Mouse (Mus musculus) thymus, adult 2 months (tissue): Measurements from ENCODE around the gene Sdc3. TPM values are rescaled to one million over a fixed set of nuclear protein-coding genes. Genes with fewer than 3 reads are reported as not detected.

Source experiments
- DNase-seq: peaks from one replicate; pipeline ENCODE4 v3.0.0; 2021
- H3K27ac ChIP-seq: fragments of 200-500 bp; 2 replicates; pipeline ENCODE4 v1.5.1; 2012; ENCODE audit warnings: low read length, control low read depth; ENCODE audit not compliant: control insufficient read depth, insufficient read depth
- H3K27me3 ChIP-seq: fragments of 200-500 bp; 2 replicates; pipeline ENCODE4 v1.6.1; 2012; ENCODE audit warnings: mild to moderate bottlenecking, low read length, moderate library complexity, mixed read lengths; ENCODE audit not compliant: control insufficient read depth, insufficient read depth
- H3K36me3 ChIP-seq: fragments of 200-500 bp; 2 replicates; pipeline ENCODE4 v1.6.1; 2012; ENCODE audit warnings: mild to moderate bottlenecking, low read length, moderate library complexity; ENCODE audit not compliant: control insufficient read depth, insufficient read depth
- H3K4me1 ChIP-seq: fragments of 200-500 bp; replicated peaks from 2 replicates; pipeline ENCODE4 v1.6.1; 2012; ENCODE audit warnings: low read length; ENCODE audit not compliant: control insufficient read depth, insufficient read depth
- H3K4me3 ChIP-seq: fragments of 200-500 bp; 2 replicates; pipeline ENCODE4 v1.5.1; 2012; ENCODE audit warnings: mild to moderate bottlenecking, low read length, control low read depth, moderate library complexity; ENCODE audit not compliant: control insufficient read depth, insufficient read depth
- CTCF ChIP-seq: fragments of 200-500 bp; IDR thresholded peaks from 2 replicates; pipeline ENCODE4 v1.5.1; 2012; ENCODE audit warnings: mild to moderate bottlenecking, control low read depth, low read length, moderate library complexity, borderline replicate concordance; ENCODE audit not compliant: control insufficient read depth, poor library complexity, insufficient read depth; ENCODE audit errors: extremely low read depth
- POLR2A ChIP-seq: fragments of 200-500 bp; IDR thresholded peaks from 2 replicates; pipeline ENCODE4 v1.6.1; 2012; ENCODE audit warnings: mild to moderate bottlenecking, low read length, control low read depth, moderate library complexity; ENCODE audit not compliant: control insufficient read depth, poor library complexity, insufficient read depth; ENCODE audit errors: extremely low read depth
- WGBS: fragments of 180-500 bp; shearing (Covaris S2); methylation state at CpG from one replicate; pipeline ENCODE4 v1.1.7; 2018; 5-methylcytosine and 5-hydroxymethylcytosine counted together
- polyA plus RNA-seq: library from polyadenylated mRNA; depleted of rRNA; stranded (reverse); fragments of >200 nt; gene quantifications from 2 replicates; pipeline ENCODE4 v1.2.3, GENCODE M21; 2012

The Sdc3 gene
- polyA plus RNA-seq, 1 experiment: 97.5 TPM

DNA sequence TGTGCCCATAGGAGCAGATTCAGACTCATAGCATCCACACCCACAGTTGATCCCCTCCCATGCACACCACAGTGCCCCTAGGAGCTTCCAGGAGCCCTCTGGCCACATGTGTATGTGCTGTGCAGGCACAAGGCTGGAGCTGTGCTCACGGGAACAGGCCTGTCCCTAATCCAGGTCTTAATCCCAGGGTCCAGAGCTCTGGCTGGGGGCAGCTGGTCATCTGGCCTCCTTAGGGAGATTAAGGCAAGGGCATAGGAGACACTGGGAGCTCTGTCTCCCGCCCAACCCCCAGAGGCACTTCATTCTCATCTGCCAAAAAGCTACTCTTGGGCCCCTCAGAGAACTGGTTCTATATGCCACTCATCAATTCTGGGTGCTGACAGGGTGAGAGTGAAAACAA, 11.3 kb downstream of the Sdc3 start:
- TF ChIP-seq POLR2A (no peak), CTCF (no peak)
- H3K4me1 ChIP-seq: peaks cover 6% of the 10 kb centered on the region; the same call in 1 of the 2 replicates
- H3K27ac ChIP-seq: no peak overlapping the region
- no peak for DNase-seq
- 100% methylated on average over 2 of the region's 2 CpGs for WGBS
- H3K36me3 ChIP-seq: no peaks in the 10 kb centered on the region
- H3K4me3 ChIP-seq: no peak overlapping the region
- no peaks in the 10 kb centered on the region for H3K27me3 ChIP-seq

DNA sequence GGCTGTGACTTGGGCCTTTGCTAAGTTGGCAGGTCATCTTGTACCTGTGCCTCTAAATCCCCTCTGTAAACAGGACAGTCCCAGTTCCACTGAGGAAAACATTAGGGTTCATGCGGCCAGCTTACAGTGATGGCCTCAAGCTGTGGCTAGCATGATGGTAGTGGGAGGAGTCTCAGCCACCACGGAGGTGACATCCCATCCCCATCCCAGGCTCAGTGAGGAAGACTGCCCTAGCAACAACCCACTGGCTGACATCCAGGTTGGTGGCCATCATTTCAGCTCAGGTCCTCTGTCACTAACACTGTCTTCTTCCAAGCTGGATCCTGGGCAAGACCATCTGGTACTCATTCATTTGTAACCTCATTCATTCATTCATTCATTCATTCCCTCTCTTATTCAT, 12.0 kb downstream of the Sdc3 start:
- WGBS: 81% methylated on average over 2 of the region's 2 CpGs
- DNase-seq: no peak

DNA sequence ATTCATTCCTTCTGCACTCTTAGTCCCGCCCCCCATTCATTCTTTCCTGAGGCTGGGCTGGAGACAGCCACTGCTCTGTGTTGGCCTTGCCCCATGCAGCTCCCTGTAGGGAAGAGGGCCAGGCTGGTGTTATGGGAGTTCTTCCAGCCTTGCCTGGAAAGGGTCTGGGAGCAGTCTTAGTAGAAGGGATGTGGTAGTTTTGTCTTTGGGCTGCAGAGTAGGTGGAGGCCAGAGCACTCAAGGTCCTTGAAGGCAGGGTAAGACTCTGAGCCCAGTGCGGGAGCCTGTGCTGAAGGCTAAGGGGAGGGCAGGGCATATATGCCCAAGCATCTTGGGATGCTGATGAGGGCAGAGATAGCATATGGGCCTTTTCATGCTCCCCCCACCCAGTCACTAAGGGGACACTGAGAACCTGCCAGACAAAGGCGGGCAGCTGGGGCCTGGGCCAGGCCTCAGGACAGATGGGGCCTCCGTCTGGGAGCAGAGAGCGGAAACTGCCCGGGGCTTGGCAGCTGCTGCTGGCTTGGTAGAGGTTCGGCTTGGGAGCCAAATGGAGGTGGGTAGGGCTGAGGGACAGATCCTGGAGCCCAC, 12.5 kb downstream of the Sdc3 start:
- DNase-seq: no peak
- Histone ChIP-seq H3K36me3 (no peaks in the 10 kb centered on the region), H3K27me3 (no peaks in the 10 kb centered on the region), H3K27ac (no peak overlapping the region), H3K4me3 (no peak overlapping the region), H3K4me1 (peaks cover 6% of the 10 kb centered on the region; the same call in 1 of the 2 replicates)
- WGBS: 91% methylated on average over 7 of the region's 7 CpGs
- TF ChIP-seq POLR2A: no peak
- TF ChIP-seq CTCF: no peak

More for the DNA sequence above, 12.0 kb downstream of the Sdc3 start:
- Histone ChIP-seq H3K36me3 (no peaks in the 10 kb centered on the region), H3K4me1 (peaks cover 6% of the 10 kb centered on the region; the same call in 1 of the 2 replicates), H3K27me3 (no peaks in the 10 kb centered on the region), H3K27ac (no peak overlapping the region), H3K4me3 (no peak overlapping the region)
- TF ChIP-seq CTCF (no peak), POLR2A (no peak)

DNA sequence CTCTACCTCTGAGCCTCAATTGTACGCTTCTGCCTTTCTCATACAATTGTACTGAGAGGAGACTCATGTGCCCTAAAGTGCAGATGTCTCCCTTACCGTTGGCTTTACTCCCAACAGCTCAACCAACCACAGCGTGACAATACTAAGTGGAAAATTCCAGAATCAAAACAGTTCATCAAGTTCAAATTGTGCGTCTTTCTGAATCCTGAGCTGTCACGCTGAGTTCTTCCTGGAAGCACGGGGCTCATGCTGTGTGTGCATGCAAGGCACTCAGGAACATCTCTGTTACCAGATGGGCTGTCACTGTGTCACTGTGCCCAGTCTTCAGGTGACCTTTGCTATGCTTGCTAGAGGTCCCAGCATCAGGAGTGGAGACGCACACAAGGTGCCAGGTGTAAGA, 13.4 kb downstream of the Sdc3 start:
- Histone ChIP-seq H3K36me3 (no peaks in the 10 kb centered on the region), H3K4me3 (no peak overlapping the region), H3K27me3 (no peaks in the 10 kb centered on the region), H3K4me1 (peaks cover 6% of the 10 kb centered on the region; the same call in 1 of the 2 replicates), H3K27ac (no peak overlapping the region)
- no peak for DNase-seq
- WGBS: 89% methylated on average over 7 of the region's 7 CpGs
- TF ChIP-seq POLR2A (no peak), CTCF (no peak)

DNA sequence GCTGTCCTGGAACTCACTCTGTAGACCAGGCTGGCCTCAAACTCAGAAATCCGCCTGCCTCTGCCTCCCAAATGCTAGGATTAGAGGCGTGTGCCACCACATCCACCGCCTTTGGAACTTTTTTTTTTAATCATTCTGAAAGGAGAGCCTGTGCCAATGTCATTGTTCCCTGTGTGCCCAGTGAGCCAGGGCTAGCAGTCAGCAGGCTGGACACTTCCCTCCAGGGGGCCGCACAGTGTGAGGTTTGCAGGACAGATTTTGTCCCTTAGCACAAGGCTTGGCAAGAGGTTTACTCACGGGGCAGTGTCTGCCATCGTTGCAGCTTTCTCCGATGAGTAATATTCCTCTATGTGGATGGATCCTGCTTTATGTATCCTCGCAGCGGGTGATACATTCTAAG, 14.4 kb downstream of the Sdc3 start:
- WGBS: 97% methylated on average over 9 of the region's 9 CpGs
- DNase-seq: no peak
- no peak overlapping the region for H3K4me3 ChIP-seq
- no peaks in the 10 kb centered on the region for H3K36me3 ChIP-seq
- no peak overlapping the region for H3K27ac ChIP-seq
- H3K27me3 ChIP-seq: no peaks in the 10 kb centered on the region
- H3K4me1 ChIP-seq: peaks cover 6% of the 10 kb centered on the region; the same call in 1 of the 2 replicates
- no peak for TF ChIP-seq POLR2A
- no peak for TF ChIP-seq CTCF

DNA sequence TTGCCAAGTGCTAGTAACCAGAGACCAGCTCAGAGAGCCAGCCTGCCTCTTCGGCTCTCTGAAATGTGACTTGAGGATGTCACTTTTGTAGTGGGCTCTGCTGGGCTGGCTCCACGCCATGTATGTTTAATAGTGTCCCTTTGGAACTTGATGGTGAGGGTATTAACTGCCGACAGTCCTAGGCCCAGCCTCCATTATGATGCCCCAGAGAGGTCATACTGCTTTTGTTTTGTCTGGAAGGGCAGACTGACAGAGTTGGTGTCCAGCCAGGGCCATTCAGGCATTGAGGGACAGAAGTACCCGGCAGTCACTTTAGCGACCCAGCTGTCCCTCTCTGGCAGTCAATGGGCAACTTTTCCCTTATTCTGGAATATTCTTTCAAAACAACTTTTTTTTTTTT, 17.4 kb downstream of the Sdc3 start:
- Histone ChIP-seq H3K27ac (no peak overlapping the region), H3K36me3 (no peaks in the 10 kb centered on the region), H3K4me3 (no peak overlapping the region), H3K4me1 (no peaks in the 10 kb centered on the region), H3K27me3 (no peaks in the 10 kb centered on the region)
- DNase-seq: no peak
- TF ChIP-seq POLR2A (no peak), CTCF (no peak)
- 98% methylated on average over 5 of the region's 5 CpGs for WGBS

DNA sequence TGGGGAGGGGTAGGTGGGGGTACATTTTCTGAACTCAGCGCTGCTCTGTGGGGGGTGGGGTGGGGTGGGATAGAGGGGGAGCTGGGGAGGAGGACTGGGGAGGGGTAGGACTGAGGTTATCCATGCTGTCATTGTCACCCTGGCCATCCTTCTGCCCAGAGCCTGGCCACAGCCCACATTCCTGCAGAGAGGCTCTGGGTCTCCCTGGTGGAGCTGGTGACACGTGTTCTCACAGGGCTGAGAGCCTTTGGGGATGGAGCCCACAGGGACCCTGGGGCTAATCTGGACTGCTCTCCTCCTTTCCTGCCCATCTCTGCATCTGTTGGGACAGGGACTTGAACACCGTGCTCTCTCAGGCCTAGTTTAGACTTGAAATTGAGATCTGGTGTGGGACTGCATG, 18.5 kb downstream of the Sdc3 start:
- Histone ChIP-seq H3K4me3 (no peak overlapping the region), H3K4me1 (no peaks in the 10 kb centered on the region), H3K36me3 (no peaks in the 10 kb centered on the region), H3K27ac (no peak overlapping the region), H3K27me3 (no peaks in the 10 kb centered on the region)
- no peak for DNase-seq
- TF ChIP-seq CTCF (no peak), POLR2A (no peak)
- 91% methylated on average over 3 of the region's 3 CpGs for WGBS
